14 mouse cellular contexts compared by ENCODE assay signal in the genomic region with DNA sequence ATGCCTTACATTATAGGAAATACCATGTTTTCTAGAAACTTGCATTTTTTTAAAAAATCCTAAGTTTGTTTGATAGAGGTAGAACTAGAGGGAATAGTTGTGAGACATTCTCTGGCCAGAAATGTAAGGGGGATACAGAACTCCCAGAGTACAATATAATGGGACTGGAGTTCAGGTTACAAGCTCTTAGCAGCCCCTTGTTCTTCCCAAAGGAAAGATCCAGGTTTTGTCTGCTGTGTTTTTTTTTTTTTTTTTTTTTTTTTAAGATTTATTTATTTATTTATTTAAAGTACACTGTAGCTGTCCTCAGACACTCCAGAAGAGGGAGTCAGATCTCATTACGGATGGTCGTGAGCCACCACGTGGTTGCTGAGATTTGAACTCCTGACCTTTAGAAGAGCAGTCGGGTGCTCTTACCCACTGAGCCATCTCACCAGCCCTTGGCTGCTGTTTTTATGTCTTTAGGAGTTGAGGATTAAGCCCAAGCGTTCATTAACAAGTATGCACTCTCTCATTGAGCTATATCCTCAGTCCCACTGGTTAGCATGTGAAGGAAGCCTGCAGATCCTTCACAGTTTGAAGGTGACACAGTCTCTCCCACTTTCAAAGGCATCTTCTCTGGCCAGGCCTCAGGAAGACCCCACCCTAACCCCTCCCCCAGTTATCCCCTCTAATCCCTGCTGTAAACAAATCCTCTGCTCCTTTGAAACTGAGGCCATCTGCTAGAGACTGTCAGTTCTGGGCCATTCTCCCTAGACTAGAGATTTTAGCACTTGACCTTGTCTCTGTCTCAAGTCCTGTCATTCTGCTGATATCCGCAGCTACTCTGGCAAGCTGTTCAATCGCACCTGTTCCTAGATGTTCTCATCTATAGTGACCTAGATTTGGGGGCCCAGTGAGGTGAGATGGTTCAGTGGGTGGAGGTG. TPM values are rescaled to one million over a fixed set of nuclear protein-coding genes. Genes with fewer than 3 reads are reported as not detected.
DNase-seq lines count a peak whose midpoint lies in the region.
"Had no signal": no experiment of that assay in that cellular context is flagged by ENCODE, and none has a peak within 500 bp of the region (broad histone marks: within the 10 kb centered on the region; RNA-seq: fewer than 3 reads in every experiment).

No protein-coding gene starts in this region.

- intact Hi-C loops in heart, postnatal 36 days (cut with DNase I) = no loop called here
- intact Hi-C loops in left cerebral cortex, postnatal 36 days (cut with DNase I) = no loop called here

- DNase-seq in heart, adult 11 months = peak; percentile 54
- no peak for DNase-seq in heart, postnatal 36 days
- peak; percentile 93 for DNase-seq in R1 (ENCODE audit: low read depth, low spot score)
- DNase-seq in retina, postnatal 1 day = peak; percentile 72
- no peak for DNase-seq in left cerebral cortex, postnatal 36 days (ENCODE audit: low spot score in 2 of 2)
- no peak for DNase-seq in right cerebral cortex, postnatal 36 days (ENCODE audit: low spot score in 2 of 2)
- DNase-seq: adrenal gland, postnatal 10 days; adrenal gland, postnatal 36 days; cerebellum, adult 18-20 months; cerebellum, adult 9-10 months; cerebellum, postnatal 14 days; gastrocnemius, postnatal 10 days; gastrocnemius, postnatal 36 days; kidney, adult 11 months had no signal

RNA-seq across cellular contexts. Expression of a gene that starts 14.0 kb away (rescaled TPM):
- under 1 TPM in 1 of 2 experiments, not detected in 1; 0.17 TPM for total RNA-seq in heart, postnatal 36 days (2021)
- total RNA-seq in left cerebral cortex, postnatal 36 days (2021) = 1 to 10 TPM; 1.2 to 1.7 TPM
- total RNA-seq: gastrocnemius, postnatal 36 days had no signal

RNA-seq across cellular contexts. Expression of a gene that starts 22.2 kb away (rescaled TPM):
- 10 to 100 TPM; 50.6 to 50.8 TPM for total RNA-seq in heart, postnatal 36 days (2021)
- 10 to 100 TPM; 51.1 to 57.7 TPM for total RNA-seq in left cerebral cortex, postnatal 36 days (2021)

Comparison
In these comparisons a context has a peak if more than half of its experiments do, and no peak if none do; other contexts are left out.
1. DNase-seq: peak in heart, adult 11 months (single experiment), R1 (single experiment) and retina, postnatal 1 day (single experiment); none in heart, postnatal 36 days (0 of 2), left cerebral cortex, postnatal 36 days (0 of 2) and right cerebral cortex, postnatal 36 days (0 of 2).